Mouse (Mus musculus) heart, postnatal 0 days (tissue): Measurements from ENCODE around the gene Pik3ap1.

Experiments used
- CTCF ChIP-seq: IDR thresholded peaks from 2 replicates; pipeline ENCODE4 v1.5.1; 2016; ENCODE audit warnings: antibody characterized with exemption, control low read depth, low read depth
- EP300 ChIP-seq: IDR thresholded peaks from 2 replicates; pipeline ENCODE4 v1.6.1; 2016; ENCODE audit warnings: antibody characterized with exemption, low read depth

DNA sequence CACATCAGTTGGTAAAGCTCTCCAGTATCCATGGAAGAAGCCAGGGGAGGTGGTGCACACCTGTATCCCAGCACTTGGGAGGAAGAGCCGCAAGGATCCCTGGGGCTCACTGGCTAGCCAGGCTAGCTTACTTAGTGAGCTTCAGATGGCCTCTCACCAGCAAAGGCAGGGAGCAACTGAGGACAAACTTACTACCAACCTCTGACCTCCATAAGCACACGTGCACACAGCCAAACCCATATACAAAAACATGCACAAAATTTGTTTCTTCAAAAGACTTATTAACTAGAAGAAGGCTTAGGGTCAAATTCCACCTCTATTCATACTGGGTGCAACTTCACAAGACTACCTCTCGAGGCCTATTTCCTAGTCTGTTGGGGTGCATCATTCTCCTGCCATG, 124.2 kb downstream of the Pik3ap1 start:
- TF ChIP-seq CTCF = no peak
- no peak for TF ChIP-seq EP300
